In the genomic region with DNA sequence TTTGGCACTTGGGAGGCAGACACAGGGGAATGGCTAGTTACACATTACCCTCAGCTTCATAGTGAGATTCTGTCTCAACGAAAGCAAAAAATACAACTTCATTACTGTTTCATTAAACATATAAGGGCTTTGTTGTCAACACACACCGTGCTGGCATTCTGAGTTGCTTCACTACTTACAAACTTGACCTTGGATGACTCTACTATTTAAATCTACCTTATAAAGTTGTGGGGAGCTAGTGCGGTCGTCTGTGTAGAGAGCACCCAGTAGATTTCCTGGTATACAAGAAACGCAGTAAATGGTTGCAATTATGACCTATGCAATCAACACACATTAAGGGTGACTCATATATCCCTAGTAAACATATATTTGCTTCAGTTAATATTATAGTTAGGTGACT, we compare ENCODE assay signal across 8 mouse cellular contexts. TPM values are rescaled to one million over a fixed set of nuclear protein-coding genes. Genes with fewer than 3 reads are reported as not detected.
DNase-seq lines count a peak whose midpoint lies in the region; ATAC-seq lines count a peak whose summit lies in the region.

No protein-coding gene starts in this region.

- H3K27ac ChIP-seq in limb, embryonic 11.5 days (replicated peaks; ENCODE audit: low read depth, low read length): peak overlapping the region; percentile 49; the same call in 1 of the 2 replicates
- peak overlapping the region; percentile 33; the same call in 1 of the 2 replicates for H3K27ac ChIP-seq in stomach, embryonic 14.5 days (ENCODE audit: low read length)

- peak overlapping the region; percentile 52 for H3K4me2 ChIP-seq in limb, embryonic 11.5 days (ENCODE audit: low read depth, severe bottlenecking)
- peak overlapping the region; percentile 60 for H3K4me2 ChIP-seq in stomach, embryonic 14.5 days (replicated peaks; ENCODE audit: low read depth, low read length)

- H3K4me1 ChIP-seq in limb, embryonic 11.5 days (ENCODE audit: control insufficient read depth, insufficient read depth, low read length): peaks cover 3% of the 10 kb centered on the region; the same call in 1 of the 2 replicates
- peaks cover 6% of the 10 kb centered on the region; the same call in 1 of the 2 replicates for H3K4me1 ChIP-seq in stomach, embryonic 14.5 days (ENCODE audit: control insufficient read depth, insufficient read depth, low read length)

- H3K36me3 ChIP-seq in limb, embryonic 11.5 days (ENCODE audit: control insufficient read depth, insufficient read depth, low read length): no peaks in the 10 kb centered on the region
- H3K36me3 ChIP-seq in stomach, embryonic 14.5 days (ENCODE audit: control insufficient read depth, insufficient read depth, low read length): no peaks in the 10 kb centered on the region

- 34% methylated on average over 5 of the region's 5 CpGs for WGBS in limb, embryonic 11.5 days
- 35% methylated on average over 5 of the region's 5 CpGs for WGBS in stomach, embryonic 14.5 days

- ATAC-seq in limb, embryonic 11.5 days (ENCODE audit: insufficient number of reproducible peaks, low FRiP score, low TSS enrichment, low read depth): no peak
- no peak for ATAC-seq in stomach, embryonic 14.5 days (ENCODE audit: insufficient number of reproducible peaks, insufficient read depth, low FRiP score, low read depth)

- H3K9ac ChIP-seq in limb, embryonic 11.5 days (ENCODE audit: low read length): peak overlapping the region; percentile 41
- H3K9ac ChIP-seq in stomach, embryonic 14.5 days (replicated peaks; ENCODE audit: low read depth, low read length): peak overlapping the region; percentile 25; the same call in 1 of the 2 replicates

- no peaks in the 10 kb centered on the region for H3K9me3 ChIP-seq in limb, embryonic 11.5 days (ENCODE audit: control insufficient read depth, low read length)
- no peaks in the 10 kb centered on the region for H3K9me3 ChIP-seq in stomach, embryonic 14.5 days (ENCODE audit: control insufficient read depth, low read depth, low read length)

- peak overlapping the region; percentile 99 for H3K4me3 ChIP-seq in limb, embryonic 11.5 days (ENCODE audit: low read depth, low read length)
- H3K4me3 ChIP-seq in stomach, embryonic 14.5 days (ENCODE audit: low read depth, low read length): peak overlapping the region; percentile 92

- peak; percentile 20 for DNase-seq in cerebellum, adult 8-10 months
- DNase-seq in cerebellum, postnatal 14 days: no peak
- DNase-seq in right cerebral cortex, adult 2 months (ENCODE audit: low spot score in 2 of 2): peak; percentile 8 to 19
- DNase-seq in right cerebral cortex, postnatal 10 days (ENCODE audit: low spot score in 2 of 2): no peak
- DNase-seq in limb, embryonic 11.5 days (ENCODE audit: low spot score): peak; percentile 18
- no peak for DNase-seq in ovary, postnatal 14 days (ENCODE audit: low spot score)
- no peak for DNase-seq in adipocyte (ENCODE audit: low spot score)

- no peaks in the 10 kb centered on the region for H3K27me3 ChIP-seq in limb, embryonic 11.5 days (ENCODE audit: control insufficient read depth, insufficient read depth, low read length)
- H3K27me3 ChIP-seq in stomach, embryonic 14.5 days (ENCODE audit: control insufficient read depth, insufficient read depth, low read length): no peaks in the 10 kb centered on the region

RNA-seq across cellular contexts. Expression of gene Nup153, which starts 0.7 kb away (rescaled TPM):
- polyA plus RNA-seq in limb, embryonic 11.5 days (2014; fragmentation: Nextera tagmentation; extraction: Ambion mirVana): 43.4 and 46.7 TPM in 2 replicates
- polyA plus RNA-seq in stomach, embryonic 14.5 days (2014; fragmentation: Nextera tagmentation; extraction: Ambion mirVana): 36.2 and 38.0 TPM in 2 replicates

RNA-seq across cellular contexts. Expression of gene Fam8a1, which starts 59.1 kb away (rescaled TPM):
- polyA plus RNA-seq in limb, embryonic 11.5 days (2014; fragmentation: Nextera tagmentation; extraction: Ambion mirVana): 7.4 and 10.4 TPM in 2 replicates
- 9.7 and 9.9 TPM in 2 replicates for polyA plus RNA-seq in stomach, embryonic 14.5 days (2014; fragmentation: Nextera tagmentation; extraction: Ambion mirVana)

Comparison
In these comparisons a context has a peak if more than half of its experiments do, and no peak if none do; other contexts are left out.
1. DNase-seq: peak in cerebellum, adult 8-10 months (single experiment), right cerebral cortex, adult 2 months (2 of 2) and limb, embryonic 11.5 days (single experiment); none in cerebellum, postnatal 14 days (0 of 2), right cerebral cortex, postnatal 10 days (0 of 2), ovary, postnatal 14 days (single experiment) and adipocyte (single experiment).